In genomic region chr6:117910120-117910661, GRCm38 (mm10) we compare ENCODE assay signal across 16 mouse cellular contexts. TPM values are rescaled to one million over a fixed set of nuclear protein-coding genes. Genes with fewer than 3 reads are reported as not detected.
DNase-seq lines count a peak whose midpoint lies in the region; ATAC-seq and TF ChIP-seq lines count a peak whose summit lies in the region.
"Had no signal": no experiment of that assay in that cellular context is flagged by ENCODE, and none has a peak within 500 bp of the region (broad histone marks: within the 10 kb centered on the region; RNA-seq: fewer than 3 reads in every experiment).

No protein-coding gene starts in this region.

- TF ChIP-seq CTCF in forebrain, postnatal 0 days (IDR thresholded peaks at IDR 0.05; ENCODE audit: low read depth) = no peak

- H3K9ac ChIP-seq in forebrain, postnatal 0 days = no peak overlapping the region
- no peak overlapping the region for H3K9ac ChIP-seq in limb, embryonic 12.5 days (replicated peaks)
- H3K9ac ChIP-seq in liver, embryonic 13.5 days = peak overlapping the region; percentile 99

- H3K27me3 ChIP-seq in forebrain, embryonic 10.5 days (ENCODE audit: poor library complexity, severe bottlenecking) = no peaks in the 10 kb centered on the region
- H3K27me3 ChIP-seq in forebrain, postnatal 0 days (ENCODE audit: insufficient read depth, low read length) = no peaks in the 10 kb centered on the region
- H3K27me3 ChIP-seq in limb, embryonic 12.5 days = no peaks in the 10 kb centered on the region
- no peaks in the 10 kb centered on the region for H3K27me3 ChIP-seq in limb, embryonic 10.5 days (ENCODE audit: low read depth, poor library complexity, severe bottlenecking)
- H3K27me3 ChIP-seq in liver, embryonic 13.5 days = no peaks in the 10 kb centered on the region

- no peak overlapping the region for H3K4me2 ChIP-seq in forebrain, postnatal 0 days (ENCODE audit: low read depth)
- peak overlapping the region; percentile 82; the same call in 1 of the 2 replicates for H3K4me2 ChIP-seq in limb, embryonic 12.5 days
- peak overlapping the region; percentile 95 for H3K4me2 ChIP-seq in liver, embryonic 13.5 days

- H3K4me1 ChIP-seq in forebrain, embryonic 10.5 days = peaks cover 39% of the 10 kb centered on the region
- peaks cover 13% of the 10 kb centered on the region; the same call in 1 of the 2 replicates for H3K4me1 ChIP-seq in forebrain, postnatal 0 days (ENCODE audit: insufficient read depth)
- peaks cover 23% of the 10 kb centered on the region for H3K4me1 ChIP-seq in limb, embryonic 12.5 days (replicated peaks)
- peaks cover 23% of the 10 kb centered on the region for H3K4me1 ChIP-seq in limb, embryonic 10.5 days
- peaks cover 70% of the 10 kb centered on the region for H3K4me1 ChIP-seq in liver, embryonic 13.5 days (replicated peaks)

- peak overlapping the region; percentile 100; the same call in 1 of the 2 replicates for H3K4me3 ChIP-seq in forebrain, embryonic 10.5 days
- no peak overlapping the region for H3K4me3 ChIP-seq in forebrain, postnatal 0 days (ENCODE audit: low read depth, low read length)
- H3K4me3 ChIP-seq in limb, embryonic 12.5 days (replicated peaks) = no peak overlapping the region
- H3K4me3 ChIP-seq in limb, embryonic 10.5 days = no peak overlapping the region
- H3K4me3 ChIP-seq in liver, embryonic 13.5 days (replicated peaks) = peak overlapping the region; percentile 100
- H3K4me3 ChIP-seq: gastrocnemius, adult 2 months had no signal

- no peak for ATAC-seq in forebrain, postnatal 0 days
- ATAC-seq in limb, embryonic 12.5 days (ENCODE audit: insufficient number of reproducible peaks, insufficient read depth, low FRiP score, low TSS enrichment, low read depth) = no peak
- no peak for ATAC-seq in liver, embryonic 13.5 days (ENCODE audit: low read depth)
- no peak for ATAC-seq in megakaryocyte-erythroid progenitor cell, adult 5-6 weeks (replicated peaks; ENCODE audit: low FRiP score, low TSS enrichment, poor library complexity, severe bottlenecking)

- WGBS in forebrain, embryonic 10.5 days = 88% methylated on average over 6 of the region's 6 CpGs
- WGBS in forebrain, postnatal 0 days = 87% methylated on average over 6 of the region's 6 CpGs
- 82% methylated on average over 6 of the region's 6 CpGs for WGBS in limb, embryonic 12.5 days
- 82% methylated on average over 6 of the region's 6 CpGs for WGBS in limb, embryonic 10.5 days
- WGBS in liver, embryonic 13.5 days (ENCODE audit: insufficient replicate concordance) = 37% methylated on average over 6 of the region's 6 CpGs

- 0 out of 2 replicates have a peak, but pooled peaks cover 8% of the 10 kb centered on the region for H3K36me3 ChIP-seq in forebrain, embryonic 10.5 days (replicated peaks)
- H3K36me3 ChIP-seq in forebrain, postnatal 0 days (ENCODE audit: insufficient read depth) = no peaks in the 10 kb centered on the region
- no peaks in the 10 kb centered on the region for H3K36me3 ChIP-seq in limb, embryonic 12.5 days
- no peaks in the 10 kb centered on the region for H3K36me3 ChIP-seq in limb, embryonic 10.5 days
- H3K36me3 ChIP-seq in liver, embryonic 13.5 days = 0 out of 2 replicates have a peak, but pooled peaks cover 11% of the 10 kb centered on the region

- H3K27ac ChIP-seq in forebrain, embryonic 10.5 days = no peak overlapping the region
- no peak overlapping the region for H3K27ac ChIP-seq in forebrain, postnatal 0 days (ENCODE audit: low read depth, low read length)
- no peak overlapping the region for H3K27ac ChIP-seq in limb, embryonic 12.5 days
- H3K27ac ChIP-seq in limb, embryonic 10.5 days = no peak overlapping the region
- H3K27ac ChIP-seq in liver, embryonic 13.5 days = peak overlapping the region; percentile 94; the same call in 1 of the 2 replicates
- H3K27ac ChIP-seq: gastrocnemius, adult 2 months; kidney, postnatal 0 days had no signal

- no peaks in the 10 kb centered on the region for H3K9me3 ChIP-seq in forebrain, embryonic 10.5 days
- H3K9me3 ChIP-seq in forebrain, postnatal 0 days (ENCODE audit: low read length) = no peaks in the 10 kb centered on the region
- H3K9me3 ChIP-seq in limb, embryonic 12.5 days = no peaks in the 10 kb centered on the region
- no peaks in the 10 kb centered on the region for H3K9me3 ChIP-seq in limb, embryonic 10.5 days (replicated peaks)
- no peaks in the 10 kb centered on the region for H3K9me3 ChIP-seq in liver, embryonic 13.5 days (replicated peaks)

- DNase-seq in forebrain, embryonic 10.5 days (ENCODE audit: extremely low spot score, low spot score) = no peak
- DNase-seq in forebrain, postnatal 0 days = no peak
- no peak for DNase-seq in limb, embryonic 10.5 days (ENCODE audit: low spot score)
- peak; percentile 16 for DNase-seq in ZHBTc4 (ENCODE audit: low read depth, low spot score)
- DNase-seq in liver, embryonic 13.5 days = no peak
- no peak for DNase-seq in cerebellum, postnatal 36 days
- DNase-seq: adrenal gland, postnatal 25 days; cerebellum, adult 11 months; gastrocnemius, adult 2 months had no signal

RNA-seq across cellular contexts. Expression of gene Hnrnpf, which starts 10.1 kb away (rescaled TPM):
- 890 and 940 TPM in 2 replicates for polyA plus RNA-seq in forebrain, embryonic 10.5 days (2016; fragmentation: Nextera tagmentation; extraction: Ambion mirVana)
- 236 TPM in 2 replicates for total RNA-seq in forebrain, postnatal 0 days (2014; rRNA removed)
- polyA plus RNA-seq in forebrain, postnatal 0 days (2015; fragmentation: Nextera tagmentation; extraction: Ambion mirVana) = 216 and 225 TPM in 2 replicates
- polyA plus RNA-seq in limb, embryonic 12.5 days (2016; fragmentation: Nextera tagmentation; extraction: Ambion mirVana) = 726 and 742 TPM in 2 replicates
- 907 and 916 TPM in 2 replicates for polyA plus RNA-seq in limb, embryonic 10.5 days (2016; fragmentation: Nextera tagmentation; extraction: Ambion mirVana)
- polyA plus RNA-seq in liver, embryonic 13.5 days (2015; fragmentation: Nextera tagmentation; extraction: Ambion mirVana) = 594 and 691 TPM in 2 replicates
- total RNA-seq in megakaryocyte-erythroid progenitor cell, adult 5-6 weeks (2014; fragmentation: Nextera tagmentation) = 700 and 784 TPM in 2 replicates
- 1,626 and 1,721 TPM in 2 replicates for total RNA-seq in megakaryocyte-erythroid progenitor cell, adult 5-6 weeks (2017)

RNA-seq across cellular contexts. Expression of gene Fxyd4, which starts 27.3 kb away (rescaled TPM):
- 2.0 and 2.5 TPM in 2 replicates for polyA plus RNA-seq in forebrain, embryonic 10.5 days (2016; fragmentation: Nextera tagmentation; extraction: Ambion mirVana)
- total RNA-seq in forebrain, postnatal 0 days (2014; rRNA removed) = not detected in 2 replicates
- 0.33 and 0.47 TPM in 2 replicates for polyA plus RNA-seq in forebrain, postnatal 0 days (2015; fragmentation: Nextera tagmentation; extraction: Ambion mirVana)
- 2.2 and 3.1 TPM in 2 replicates for polyA plus RNA-seq in limb, embryonic 12.5 days (2016; fragmentation: Nextera tagmentation; extraction: Ambion mirVana)
- polyA plus RNA-seq in limb, embryonic 10.5 days (2016; fragmentation: Nextera tagmentation; extraction: Ambion mirVana) = 3.4 and 3.6 TPM in 2 replicates
- polyA plus RNA-seq in liver, embryonic 13.5 days (2015; fragmentation: Nextera tagmentation; extraction: Ambion mirVana) = 0.37 and 0.38 TPM in 2 replicates
- total RNA-seq in megakaryocyte-erythroid progenitor cell, adult 5-6 weeks (2014; fragmentation: Nextera tagmentation) = not detected in 2 replicates
- total RNA-seq in megakaryocyte-erythroid progenitor cell, adult 5-6 weeks (2017) = not detected in 2 replicates
- total RNA-seq: adrenal gland, postnatal 25 days; gastrocnemius, adult 2 months; layer of hippocampus, postnatal 25 days; liver, adult 2 months; midbrain, postnatal 0 days; neutrophil, adult 5-6 weeks had no signal

RNA-seq across cellular contexts. Expression of gene Zfp239, which starts 48.3 kb away (rescaled TPM):
- 13.6 and 14.8 TPM in 2 replicates for polyA plus RNA-seq in forebrain, embryonic 10.5 days (2016; fragmentation: Nextera tagmentation; extraction: Ambion mirVana)
- total RNA-seq in forebrain, postnatal 0 days (2014; rRNA removed) = 24.2 and 24.8 TPM in 2 replicates
- polyA plus RNA-seq in forebrain, postnatal 0 days (2015; fragmentation: Nextera tagmentation; extraction: Ambion mirVana) = 16.2 and 16.5 TPM in 2 replicates
- polyA plus RNA-seq in limb, embryonic 12.5 days (2016; fragmentation: Nextera tagmentation; extraction: Ambion mirVana) = 15.8 and 16.1 TPM in 2 replicates
- 14.6 and 17.3 TPM in 2 replicates for polyA plus RNA-seq in limb, embryonic 10.5 days (2016; fragmentation: Nextera tagmentation; extraction: Ambion mirVana)
- 3.0 and 4.1 TPM in 2 replicates for polyA plus RNA-seq in liver, embryonic 13.5 days (2015; fragmentation: Nextera tagmentation; extraction: Ambion mirVana)
- 7.3 and 8.1 TPM in 2 replicates for total RNA-seq in megakaryocyte-erythroid progenitor cell, adult 5-6 weeks (2014; fragmentation: Nextera tagmentation)
- total RNA-seq in megakaryocyte-erythroid progenitor cell, adult 5-6 weeks (2017) = 2.4 and 21.7 TPM in 2 replicates

Comparison
In these comparisons a context has a peak if more than half of its experiments do, and no peak if none do; other contexts are left out.
1. H3K4me3 ChIP-seq: peak in forebrain, embryonic 10.5 days (single experiment) and liver, embryonic 13.5 days (single experiment); none in forebrain, postnatal 0 days (single experiment), limb, embryonic 12.5 days (single experiment) and limb, embryonic 10.5 days (single experiment).